Mouse (Mus musculus) ovary, postnatal 14 days (tissue): ENCODE measurements around the gene Mreg.
A peak's percentile ranks its signal among the peaks of the same experiment; 100 is the strongest.

Experiments used
- DNase-seq: peaks from one replicate; pipeline ENCODE4 v3.0.0; 2022; ENCODE audit warnings: low spot score

The Mreg gene

GRCm38 (mm10) chr1:72226887-72227481 is 14.9 kb upstream of the Mreg start:
- DNase-seq, result no peak

GRCm38 (mm10) chr1:72226172-72226886 is 14.2 kb upstream of the Mreg start:
- DNase-seq, result peak; percentile 34

GRCm38 (mm10) chr1:72225720-72226171 is 13.6 kb upstream of the Mreg start:
- peak; percentile 69 for DNase-seq

GRCm38 (mm10) chr1:72225054-72225718 is 13.1 kb upstream of the Mreg start:
- DNase-seq, result no peak

- no peak for DNase-seq
Measured at GRCm38 (mm10) chr1:72220008-72220407, 7.9 kb upstream of the Mreg start.

GRCm38 (mm10) chr1:72219116-72219515 is 7.0 kb upstream of the Mreg start:
- DNase-seq, result no peak

GRCm38 (mm10) chr1:72218626-72219025 is 6.5 kb upstream of the Mreg start:
- DNase-seq, result no peak

GRCm38 (mm10) chr1:72216761-72217160 is 4.7 kb upstream of the Mreg start:
- no peak for DNase-seq

- no peak for DNase-seq
Measured at GRCm38 (mm10) chr1:72215174-72215573, 3.1 kb upstream of the Mreg start.

- no peak for DNase-seq
Measured at GRCm38 (mm10) chr1:72214470-72214961, 2.4 kb upstream of the Mreg start.

GRCm38 (mm10) chr1:72213954-72214353 is 1.8 kb upstream of the Mreg start:
- DNase-seq, result no peak

- no peak for DNase-seq
Measured at GRCm38 (mm10) chr1:72210803-72211679, 1.1 kb downstream of the Mreg start.

- no peak for DNase-seq
Measured at GRCm38 (mm10) chr1:72208095-72208494, 4.0 kb downstream of the Mreg start.

- no peak for DNase-seq
Measured at GRCm38 (mm10) chr1:72205113-72205512, 7.0 kb downstream of the Mreg start.

- DNase-seq, result no peak
Measured at GRCm38 (mm10) chr1:72203204-72203603, 8.9 kb downstream of the Mreg start.

GRCm38 (mm10) chr1:72202705-72203104 is 9.4 kb downstream of the Mreg start:
- no peak for DNase-seq

GRCm38 (mm10) chr1:72202068-72202467 is 10.0 kb downstream of the Mreg start:
- DNase-seq, result no peak

GRCm38 (mm10) chr1:72201126-72201525 is 11.0 kb downstream of the Mreg start:
- DNase-seq, result no peak

GRCm38 (mm10) chr1:72198142-72198806 is 13.8 kb downstream of the Mreg start:
- DNase-seq, result no peak

GRCm38 (mm10) chr1:72196626-72197359 is 15.3 kb downstream of the Mreg start:
- DNase-seq, result no peak

- no peak for DNase-seq
Measured at GRCm38 (mm10) chr1:72196123-72196522, 16.0 kb downstream of the Mreg start.
